Mouse (Mus musculus) Muller cell, postnatal 12 days (primary cell): ENCODE measurements around the gene Tead1.
A peak's percentile ranks its signal among the peaks of the same experiment; 100 is the strongest.

Experiments
- DNase-seq: peaks from one replicate; pipeline ENCODE4 v3.0.0-alpha.2; 2015; ENCODE audit errors: inconsistent ontology term

Tead1 gene

DNA sequence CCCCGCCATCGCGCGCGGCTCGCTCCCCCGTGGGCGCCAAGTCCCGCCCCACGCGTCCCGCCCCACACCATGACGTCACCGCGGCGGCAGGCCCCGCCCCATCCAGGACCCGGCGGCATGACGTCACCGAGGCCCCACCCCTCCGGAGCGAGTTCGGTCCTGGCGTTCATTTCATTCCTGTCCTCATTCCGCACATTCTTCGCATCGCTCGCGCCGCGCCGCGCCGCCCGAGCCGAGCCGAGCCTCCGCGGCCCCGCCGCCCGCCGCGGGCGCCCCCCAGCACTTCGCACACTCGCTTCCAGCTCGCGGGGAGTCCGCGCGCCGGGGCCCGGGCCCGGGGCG, at the start of gene Tead1:
Tead1 (plus strand) TSS at position 148 of the 342 bp plus-strand sequence.
- DNase-seq, result peak; percentile 97

DNA sequence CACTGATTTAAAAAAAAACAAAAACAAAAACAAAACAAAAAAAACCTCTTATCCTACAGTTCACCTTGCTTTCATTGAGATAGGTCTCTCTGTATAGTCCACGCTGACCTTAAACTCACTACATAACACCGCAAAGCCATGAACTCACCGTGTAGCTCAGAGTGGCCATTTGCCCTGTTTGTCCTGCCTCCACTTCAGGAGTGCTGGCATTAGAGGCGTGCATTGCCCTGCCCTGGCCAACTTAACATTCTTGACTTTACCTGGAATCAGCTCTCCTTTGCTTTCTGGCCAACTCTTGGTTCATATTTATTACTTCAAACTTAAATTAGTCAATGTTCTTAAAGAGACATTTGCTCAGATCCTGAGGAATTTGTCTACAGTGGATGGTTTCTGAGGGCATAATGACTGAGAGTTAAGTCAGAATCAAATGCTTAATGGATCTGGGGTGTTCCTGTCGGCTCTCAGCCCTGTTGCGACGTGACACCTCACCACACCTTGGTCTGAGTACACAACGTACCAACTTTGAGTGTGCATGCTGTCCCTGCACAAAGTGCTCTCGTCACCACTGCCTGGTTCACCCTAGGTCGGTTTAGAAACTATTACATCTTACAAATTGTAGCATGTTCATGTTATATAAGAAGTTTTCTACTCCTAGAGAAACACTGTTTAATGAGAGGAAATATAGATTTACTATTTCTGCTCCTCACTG, 44.5 kb upstream of the Tead1 start:
- DNase-seq, result no peak

DNA sequence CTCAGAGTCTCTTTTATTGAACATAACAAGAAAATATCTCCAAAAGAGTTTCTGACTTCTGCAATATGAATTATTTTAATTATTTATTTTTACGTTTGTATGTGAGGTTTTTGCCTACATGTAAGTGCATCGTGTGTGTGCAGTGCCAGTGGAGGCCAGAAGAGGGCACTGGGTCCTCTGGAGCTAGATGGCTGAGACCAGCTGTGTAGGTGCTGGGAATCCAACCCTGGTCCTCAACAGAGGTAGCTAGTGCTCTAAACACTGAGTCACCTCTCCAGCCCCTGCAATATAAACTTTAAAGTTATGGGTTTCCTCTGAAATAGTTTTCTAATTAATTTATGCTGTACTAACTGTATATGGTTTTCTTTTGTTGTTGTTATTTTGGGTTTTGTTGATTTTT, 43.2 kb upstream of the Tead1 start:
- DNase-seq, result no peak

DNA sequence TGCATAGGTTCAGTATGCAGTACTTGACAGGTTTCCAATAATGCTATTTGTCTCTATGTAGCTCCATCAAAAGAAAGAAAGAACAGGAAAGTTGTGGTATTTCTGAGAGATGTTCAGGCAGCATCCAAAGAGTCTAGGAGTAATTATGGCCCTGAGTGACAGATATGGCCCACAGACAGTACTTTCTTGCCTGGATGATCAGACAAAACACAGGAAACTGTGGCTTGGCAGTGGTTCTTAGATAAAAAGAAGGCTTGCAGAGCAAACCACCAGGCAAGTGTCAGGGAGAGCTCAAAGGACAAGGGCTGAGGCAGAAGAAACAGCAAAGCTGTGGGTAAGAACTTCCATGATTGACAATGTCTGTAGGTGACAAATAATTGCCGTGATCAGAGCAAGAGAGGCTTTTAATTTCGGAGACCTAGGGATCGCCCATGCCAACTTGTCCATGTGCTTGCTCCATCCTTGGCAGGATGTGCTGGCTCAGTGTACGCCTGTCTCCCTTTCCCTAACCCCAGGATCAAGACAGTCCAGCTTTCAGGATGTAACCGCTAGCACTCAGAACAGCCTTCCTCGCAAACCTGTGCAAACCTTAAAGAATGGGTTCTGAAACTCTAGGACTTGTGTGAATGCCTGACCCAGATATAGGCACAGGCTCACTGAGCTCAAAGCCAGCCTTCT, 35.1 kb upstream of the Tead1 start:
- peak; percentile 91 for DNase-seq

DNA sequence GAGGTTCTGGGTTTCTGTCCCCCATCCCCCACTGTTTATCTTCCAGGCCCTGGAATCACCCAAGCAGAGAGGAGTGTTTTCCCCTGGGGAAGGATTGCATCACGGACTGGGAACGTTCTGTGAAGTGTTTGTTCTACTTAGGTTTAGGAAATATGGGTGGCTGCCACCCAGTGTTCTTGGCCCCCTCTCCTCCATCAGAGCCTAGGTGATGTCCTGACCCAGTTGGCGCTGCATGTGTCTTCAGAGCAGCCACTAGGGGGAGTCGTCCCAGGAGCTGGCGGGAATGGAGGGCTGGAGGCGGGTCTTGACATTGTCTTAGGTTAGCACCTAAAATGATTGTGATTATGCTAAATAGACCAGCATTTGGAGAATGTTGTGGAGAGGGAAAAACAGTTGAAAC, 34.4 kb upstream of the Tead1 start:
- no peak for DNase-seq

DNA sequence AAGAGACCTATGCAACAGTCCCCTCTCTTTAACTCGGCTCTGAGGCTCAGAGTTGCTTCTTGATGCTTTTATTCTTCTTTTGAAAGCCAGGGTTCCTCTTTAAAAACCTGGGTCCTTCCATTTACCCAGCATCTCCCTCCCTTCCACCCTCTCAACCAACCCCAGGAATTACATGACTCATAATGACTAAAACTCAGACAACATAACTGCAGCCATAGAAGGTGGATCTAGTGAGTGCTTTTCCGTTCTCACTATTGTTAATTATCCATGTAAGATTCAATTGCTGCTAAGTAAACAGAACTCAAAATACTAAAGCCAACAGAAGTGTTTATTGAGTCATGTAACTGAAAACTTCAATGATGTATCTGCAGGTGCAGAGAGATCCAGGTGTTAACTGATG, 33.4 kb upstream of the Tead1 start:
- DNase-seq, result peak; percentile 81

DNA sequence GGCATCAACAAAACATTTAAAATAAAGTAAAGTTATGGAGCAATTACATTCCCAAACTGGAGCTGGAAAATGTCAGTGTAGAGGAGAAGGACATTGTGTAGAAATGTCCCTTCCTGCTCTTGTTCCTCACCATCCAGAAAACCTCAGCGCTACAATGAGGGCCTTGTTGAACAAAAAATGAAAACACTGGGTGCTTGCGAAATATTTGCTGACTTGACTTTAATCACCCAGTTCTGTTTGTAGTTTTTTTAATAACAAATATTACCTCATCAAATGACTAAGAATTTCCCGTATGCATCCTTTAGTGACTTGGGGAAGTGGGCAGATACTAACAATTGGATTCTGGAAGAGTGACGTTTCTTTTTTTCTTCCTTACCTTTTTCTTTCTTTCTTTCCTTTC, 31.7 kb upstream of the Tead1 start:
- no peak for DNase-seq

DNA sequence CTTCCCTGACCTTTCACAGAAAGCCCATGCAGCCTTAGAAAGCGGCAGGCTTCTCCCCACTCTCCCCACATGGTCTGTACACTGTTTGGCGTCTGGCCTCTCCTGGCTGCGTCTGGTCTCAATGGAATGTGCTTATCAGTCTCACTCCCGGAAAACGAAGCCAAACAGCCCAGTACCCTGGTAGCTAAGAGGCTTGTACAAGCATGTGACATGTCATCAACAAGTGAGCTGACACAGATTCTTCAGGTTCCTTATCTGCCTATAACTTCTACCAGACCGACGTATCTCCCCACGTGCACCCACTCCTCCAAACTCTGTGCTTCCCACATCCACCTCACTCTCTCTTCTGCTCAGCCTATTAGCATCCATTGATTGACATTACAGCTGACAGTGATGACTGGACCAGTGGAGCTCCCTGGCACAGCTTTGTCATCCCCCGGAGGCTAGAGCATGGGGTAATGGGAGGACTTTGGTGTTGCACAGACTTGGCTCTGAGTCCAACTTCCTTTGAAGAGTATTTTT, 22.9 kb upstream of the Tead1 start:
- DNase-seq, result peak; percentile 91

DNA sequence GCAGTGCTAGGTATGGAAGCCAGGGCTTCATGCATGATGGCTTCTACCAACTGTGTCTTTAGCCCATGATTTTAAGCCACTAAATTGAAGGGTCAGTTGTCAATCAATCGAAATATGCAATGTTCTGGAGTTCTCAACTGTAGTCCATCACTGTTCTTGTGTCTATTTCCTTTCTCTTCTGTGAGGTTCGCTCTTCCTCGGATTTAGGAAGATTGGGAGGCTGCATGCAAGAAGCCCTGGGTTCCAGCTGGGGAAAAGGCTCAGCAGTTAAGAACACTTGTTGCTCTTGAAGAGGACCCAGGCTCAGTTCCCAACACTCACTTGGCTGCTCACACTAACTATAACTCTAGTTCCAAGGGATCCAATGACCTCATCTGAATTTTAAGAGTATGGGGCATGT, 20.2 kb upstream of the Tead1 start:
- no peak for DNase-seq

DNA sequence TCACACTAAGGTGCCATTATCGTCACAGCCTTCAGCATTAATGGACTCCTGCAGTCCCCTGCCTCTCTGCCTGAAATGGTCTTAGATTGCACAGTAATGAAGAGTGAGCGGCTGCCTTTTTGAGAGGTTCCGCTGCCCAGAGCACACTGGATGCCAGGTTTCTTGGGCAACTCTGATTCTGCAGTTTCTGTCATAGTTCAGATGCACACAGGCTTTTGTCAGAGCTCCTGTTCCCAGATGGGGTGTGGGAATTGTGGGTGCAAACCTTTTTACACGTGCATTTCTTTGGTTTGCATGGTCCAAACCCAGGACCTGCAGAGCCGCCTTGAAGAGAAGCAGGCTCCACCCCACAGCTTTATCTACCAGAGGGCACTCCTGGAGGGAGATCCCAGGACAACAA, 19.3 kb upstream of the Tead1 start:
- DNase-seq, result no peak

DNA sequence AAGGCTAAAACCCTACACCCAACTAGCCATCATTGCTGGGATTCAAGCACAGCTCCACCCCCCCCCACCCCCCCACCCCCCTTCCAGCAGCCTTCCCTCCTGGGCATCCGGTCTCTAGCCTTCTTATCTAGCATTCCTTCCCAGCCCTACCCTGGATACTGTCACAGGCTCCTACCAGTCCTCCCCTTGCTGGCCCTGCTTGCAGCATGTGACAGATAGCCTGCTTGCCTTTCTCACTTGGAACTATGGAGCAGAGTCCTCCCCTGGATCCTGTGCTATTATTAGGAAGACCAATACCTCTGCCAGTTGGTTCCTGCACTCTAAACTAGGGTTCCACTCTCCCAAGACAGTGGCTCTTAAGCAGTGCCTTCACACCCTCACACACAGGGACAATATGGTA, 18.8 kb upstream of the Tead1 start:
- DNase-seq, result no peak

DNA sequence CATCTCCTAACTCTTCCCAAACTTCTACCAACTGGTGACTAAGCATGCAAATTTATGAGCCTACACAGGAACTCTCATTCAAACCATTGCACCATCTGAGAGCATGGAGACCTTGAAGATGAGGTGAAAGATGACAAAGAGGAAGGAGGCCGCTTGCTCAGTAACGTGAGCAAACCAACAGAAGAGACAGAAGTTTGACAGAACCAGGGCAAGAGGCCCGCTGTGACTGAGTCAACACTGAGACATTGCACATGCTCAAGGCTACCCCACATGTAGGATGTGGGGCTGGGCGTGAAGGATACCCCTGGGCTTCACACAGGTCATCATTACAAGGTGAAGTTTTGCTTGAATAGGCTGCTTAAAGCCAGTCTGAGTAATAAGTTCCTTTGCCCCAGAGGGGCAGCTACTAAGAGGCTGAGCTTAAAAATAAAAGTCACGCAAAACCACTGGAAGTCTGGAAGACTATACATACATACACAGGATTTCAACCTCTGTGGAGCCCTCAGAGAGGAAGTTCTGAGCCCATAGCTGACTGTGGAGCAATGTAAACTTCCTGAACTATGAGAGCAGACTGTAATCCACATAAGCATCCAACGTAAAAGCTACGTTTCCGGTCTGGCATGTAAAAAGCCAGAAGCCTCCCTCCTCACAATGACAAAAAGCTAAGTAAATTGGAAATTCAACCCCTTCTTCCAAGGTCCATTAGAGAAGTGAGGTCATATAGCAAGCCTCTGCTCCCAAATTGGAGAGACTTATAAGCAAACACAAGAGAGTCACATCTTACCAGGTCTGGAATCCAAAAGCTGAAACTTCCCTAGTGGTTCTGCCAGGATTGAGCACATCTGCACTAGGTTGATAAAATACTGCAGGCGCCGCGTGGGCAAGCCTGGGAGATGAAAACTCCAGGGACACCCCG, 16.5 kb upstream of the Tead1 start:
- DNase-seq, result no peak

DNA sequence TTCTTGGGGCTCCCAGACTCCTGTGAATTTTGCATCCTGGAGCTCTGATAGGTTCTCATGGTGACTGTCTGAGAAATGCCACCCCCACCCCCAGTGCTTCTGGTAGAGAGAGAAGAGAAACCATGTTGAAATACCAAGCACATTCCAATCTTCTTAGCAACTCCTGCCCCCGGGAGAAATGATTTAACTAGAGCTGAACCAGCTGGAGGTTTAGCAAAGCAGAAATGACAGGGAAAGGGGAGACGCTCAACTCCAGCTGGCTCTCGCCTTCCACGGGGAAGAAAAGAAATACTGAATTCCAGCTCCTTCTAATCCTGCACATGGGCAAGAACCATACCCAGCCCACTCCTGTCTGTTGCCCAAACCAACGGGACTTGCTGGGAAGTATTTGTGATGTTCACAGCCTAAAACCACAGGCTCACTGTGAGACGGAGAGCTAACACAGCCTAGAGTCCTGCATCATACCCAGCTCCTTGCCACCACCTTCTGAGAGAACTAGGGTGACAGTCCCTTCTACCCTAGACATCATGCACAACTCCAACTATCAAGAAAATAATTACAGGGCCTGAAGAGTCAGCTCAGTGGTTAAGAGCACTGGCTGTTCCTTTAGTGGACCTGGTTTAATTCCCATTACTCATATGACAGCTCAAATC, 15.7 kb upstream of the Tead1 start:
- peak; percentile 98 for DNase-seq

DNA sequence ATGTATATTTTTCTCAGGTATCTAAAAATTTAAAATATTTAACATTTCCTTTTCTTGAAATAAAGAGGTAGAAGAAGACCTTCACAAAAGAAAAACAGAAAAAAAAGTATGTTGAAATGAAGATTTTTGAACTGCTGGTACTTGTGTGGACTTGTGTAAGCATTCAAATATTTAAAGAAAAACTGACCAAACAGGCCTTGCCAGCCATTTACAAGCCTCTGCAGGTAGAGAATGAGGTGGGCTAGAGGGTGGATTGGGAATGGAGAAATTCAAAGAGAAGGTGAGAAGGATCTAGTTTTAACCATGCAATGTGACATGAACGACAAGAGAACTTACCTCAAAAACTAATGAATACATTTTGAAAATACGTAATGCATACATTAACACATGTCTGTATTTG, 9.1 kb upstream of the Tead1 start:
- no peak for DNase-seq

DNA sequence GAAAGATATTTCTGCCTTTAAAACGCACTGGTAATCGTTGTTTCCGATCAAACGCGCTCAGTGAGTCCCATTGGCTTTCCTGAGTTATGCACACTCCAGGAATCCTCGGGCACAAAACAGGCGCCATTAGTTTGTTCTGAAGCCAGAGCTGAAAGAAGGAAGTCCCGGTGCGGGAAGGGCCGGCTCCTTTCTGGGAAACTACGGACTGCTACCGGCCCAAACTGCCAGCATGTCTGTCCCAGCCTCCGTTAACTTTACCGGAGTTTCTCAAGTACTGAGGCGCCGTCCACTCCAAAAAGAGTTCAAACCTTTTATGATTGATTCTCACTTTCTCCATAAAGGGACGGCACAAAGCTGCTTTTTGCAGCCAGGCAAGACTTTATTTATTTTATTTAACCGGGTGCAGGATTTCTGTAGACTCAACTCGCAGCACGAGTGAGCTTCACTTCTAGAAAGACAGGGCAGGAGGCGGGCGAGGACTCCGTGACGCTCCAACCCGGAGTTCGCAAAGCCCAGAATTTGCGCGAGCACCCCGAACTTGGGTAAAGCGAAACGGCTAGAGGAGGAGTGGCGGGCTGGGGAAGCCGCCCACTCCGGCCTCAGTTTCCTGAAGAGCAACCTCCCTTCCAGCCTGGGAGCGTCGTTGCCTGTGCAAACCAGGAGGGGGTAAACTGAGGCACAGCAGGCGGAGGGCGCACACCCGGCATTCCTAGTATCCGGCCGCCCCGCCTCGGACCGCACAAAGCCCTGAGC, 524 bp upstream of the Tead1 start:
- peak; percentile 80 for DNase-seq

DNA sequence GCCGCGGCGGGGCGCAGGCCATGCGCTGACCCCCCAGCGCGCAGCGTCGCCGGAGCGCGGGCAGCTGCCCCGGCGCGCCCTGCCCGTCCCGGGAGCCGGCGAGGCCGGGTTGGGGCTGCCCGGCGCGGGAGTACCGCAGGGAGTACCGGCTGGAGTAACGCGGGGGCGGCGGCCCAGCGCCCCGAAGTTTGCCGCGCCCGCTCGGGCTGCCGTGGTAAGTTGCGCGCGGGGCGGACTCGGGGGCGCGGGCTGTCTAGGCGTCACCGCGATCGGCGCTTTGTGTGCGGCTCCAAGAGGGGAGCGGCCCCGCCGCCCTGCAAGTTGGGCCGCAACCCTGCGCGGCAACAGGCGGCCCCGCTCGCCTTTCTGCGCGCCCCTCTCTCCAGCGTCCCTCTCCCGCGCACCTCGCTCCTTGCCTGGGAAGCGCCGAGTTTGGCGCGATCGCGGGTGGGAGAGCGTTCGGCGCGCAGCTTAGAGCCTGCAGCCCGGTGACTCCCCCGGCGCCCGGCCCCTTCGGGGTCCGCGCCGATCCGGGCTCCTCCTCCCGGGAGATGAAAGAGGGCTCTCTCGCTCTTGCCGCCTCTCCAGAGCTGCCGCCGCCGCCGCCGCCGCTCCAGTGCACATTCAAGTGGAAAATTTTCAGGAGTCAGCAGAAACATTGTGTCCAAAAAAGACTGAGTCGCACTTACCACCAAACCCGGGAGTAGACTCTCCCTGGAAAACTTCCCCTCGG, 561 bp downstream of the Tead1 start:
- DNase-seq, result peak; percentile 94

DNA sequence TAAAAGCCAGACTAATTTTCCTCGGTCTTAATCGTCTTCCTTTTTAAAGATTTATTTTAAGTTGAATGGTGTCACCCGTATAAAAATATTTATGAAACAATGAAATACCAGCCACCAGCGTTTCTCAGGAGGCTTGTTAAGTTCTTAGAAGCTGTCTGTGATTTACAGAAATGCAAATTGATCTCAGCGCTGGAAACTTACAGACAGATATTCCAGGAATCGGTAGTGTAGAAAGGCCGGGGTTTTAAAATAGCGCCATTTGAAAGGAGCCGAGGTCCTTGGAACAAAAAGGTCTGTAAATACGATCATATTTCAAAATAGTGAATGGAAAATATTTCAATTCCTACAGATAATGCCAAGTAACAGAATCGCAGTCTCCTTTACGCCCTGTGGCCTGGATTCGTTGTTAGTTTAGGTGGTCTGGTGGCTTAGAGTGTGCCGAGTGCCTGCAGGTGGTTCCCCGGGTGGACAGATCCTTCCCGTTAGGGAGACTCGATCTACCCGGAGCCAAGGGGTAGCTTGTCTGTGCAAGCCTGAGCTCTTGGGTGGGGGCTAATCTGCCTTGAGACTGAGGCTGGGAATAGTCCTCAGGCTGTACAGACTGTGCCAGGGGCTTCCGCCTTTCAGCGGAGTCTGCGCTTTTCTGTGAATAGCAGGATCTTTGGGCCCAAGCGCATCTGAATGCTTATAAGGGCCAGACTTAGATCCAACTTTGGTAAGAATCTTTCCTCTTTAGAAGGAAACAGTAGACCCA, 1.6 kb downstream of the Tead1 start:
- DNase-seq, result peak; percentile 60

DNA sequence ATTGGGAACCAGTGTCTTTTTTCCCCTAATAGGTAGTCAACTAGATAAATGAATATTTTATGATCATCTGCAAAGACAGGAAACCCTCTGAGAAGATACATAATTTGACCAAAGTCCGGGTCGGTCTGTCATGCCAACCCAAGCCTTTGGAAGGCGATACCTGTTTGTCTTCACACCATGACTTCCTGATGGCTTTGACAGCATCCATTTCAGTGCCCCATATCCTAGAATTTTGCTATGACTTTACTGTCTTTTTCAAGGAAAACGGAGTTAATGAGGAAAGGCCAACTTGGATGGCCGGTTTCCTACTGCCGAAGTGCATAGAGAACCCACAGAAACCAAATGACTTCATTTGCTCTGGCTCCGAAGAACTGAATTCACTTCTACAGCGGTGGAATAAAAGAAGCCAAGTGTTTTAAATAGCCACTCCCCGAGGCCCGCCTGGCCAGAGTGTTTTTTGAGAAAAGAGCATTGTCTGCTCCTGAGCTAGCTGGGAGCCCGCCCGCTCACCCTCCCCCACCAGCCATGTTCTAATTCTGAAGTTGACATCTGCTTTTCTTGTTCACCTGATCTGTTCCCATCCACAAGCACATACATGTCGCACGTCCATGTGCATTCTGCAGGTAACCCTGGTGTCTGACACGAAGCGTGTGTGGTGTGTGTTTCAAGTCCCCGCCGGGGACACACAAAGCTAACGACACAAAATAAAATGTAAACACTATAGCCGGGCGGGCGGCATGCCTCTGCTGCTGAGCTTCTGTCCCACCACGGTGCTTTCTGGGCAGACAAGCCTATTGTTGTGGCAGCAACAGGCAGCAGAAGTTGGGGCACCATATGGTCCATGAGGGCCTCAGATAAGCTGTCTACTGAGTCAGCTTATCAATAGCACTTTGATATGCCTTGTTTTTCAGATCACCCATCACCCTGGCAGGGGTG, 5.8 kb downstream of the Tead1 start:
- DNase-seq, result peak; percentile 70

DNA sequence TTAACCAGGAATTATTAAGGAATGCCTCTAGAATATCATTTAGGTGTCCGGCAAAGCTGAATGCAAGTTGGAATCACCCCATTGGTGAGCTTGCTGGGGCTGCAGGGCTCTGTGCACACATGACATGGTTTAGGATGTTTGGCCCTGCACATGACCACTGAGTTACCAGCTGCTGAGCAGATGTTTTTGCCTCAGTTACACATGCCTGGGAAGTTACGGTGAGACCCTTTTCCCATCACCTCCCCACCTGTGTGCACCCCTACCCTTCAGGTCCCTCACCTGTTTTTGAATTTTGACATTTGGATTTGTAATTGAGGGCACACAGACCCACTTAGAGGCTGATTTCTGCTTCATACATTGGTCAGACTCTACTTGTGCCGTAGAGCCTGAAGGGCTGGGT, 6.9 kb downstream of the Tead1 start:
- DNase-seq, result no peak
